Mouse (Mus musculus) heart, embryonic 16.5 days (tissue): ENCODE measurements around the gene Cd300lg. TPM values are rescaled to one million over a fixed set of nuclear protein-coding genes. Genes with fewer than 3 reads are reported as not detected.
A peak's percentile ranks its signal among the peaks of the same experiment; 100 is the strongest.

ENCODE experiments used
- ATAC-seq: fragments of 200-750 bp; cut with Nextera tagmentation; replicated peaks from 2 replicates; pipeline ENCODE4 v1.8.0; 2017; ENCODE audit warnings: moderate number of reproducible peaks; ENCODE audit not compliant: insufficient read depth, low FRiP score; ENCODE audit errors: extremely low read depth
- H3K27ac ChIP-seq: fragments of 300-500 bp; sonication (generic); 2 replicates; pipeline ENCODE4 v1.5.1; 2014; ENCODE audit warnings: mild to moderate bottlenecking, low read length, control low read depth, moderate library complexity
- H3K27me3 ChIP-seq: fragments of 300-500 bp; sonication (generic); 2 replicates; pipeline ENCODE4 v1.6.1; 2014; ENCODE audit warnings: low read length, mixed read lengths; ENCODE audit not compliant: control insufficient read depth, insufficient read depth
- H3K36me3 ChIP-seq: fragments of 300-500 bp; sonication (generic); 2 replicates; pipeline ENCODE4 v1.6.1; 2014; ENCODE audit not compliant: control insufficient read depth, insufficient read depth
- H3K4me1 ChIP-seq: fragments of 300-500 bp; sonication (generic); 2 replicates; pipeline ENCODE4 v1.6.1; 2014; ENCODE audit warnings: low read length, mixed read lengths; ENCODE audit not compliant: control insufficient read depth, insufficient read depth
- H3K4me2 ChIP-seq: fragments of 300-500 bp; sonication (generic); 2 replicates; pipeline ENCODE4 v1.6.1; 2014; ENCODE audit warnings: low read depth, mild to moderate bottlenecking, control low read depth, low read length
- H3K4me3 ChIP-seq: fragments of 300-500 bp; sonication (generic); 2 replicates; pipeline ENCODE4 v1.5.1; 2014; ENCODE audit warnings: mild to moderate bottlenecking, control low read depth, low read length
- H3K9ac ChIP-seq: fragments of 300-500 bp; sonication (generic); 2 replicates; pipeline ENCODE4 v1.6.1; 2014; ENCODE audit warnings: low read length, control low read depth
- H3K9me3 ChIP-seq: fragments of 300-500 bp; sonication (generic); replicated peaks from 2 replicates; pipeline ENCODE4 v1.6.1; 2016; ENCODE audit warnings: low read length; ENCODE audit not compliant: control insufficient read depth
- WGBS: fragments of 180-500 bp; shearing (Covaris S2); extraction: QIAGEN DNeasy Blood & Tissue Kit; methylation state at CpG from one replicate; pipeline ENCODE4 v1.1.7; 2014; 5-methylcytosine and 5-hydroxymethylcytosine counted together
- polyA plus RNA-seq: library from polyadenylated mRNA; unstranded; fragments of >200 nt; fragmentation: Nextera tagmentation; extraction: Ambion mirVana; gene quantifications from 2 replicates; pipeline ENCODE4 v1.2.1, GENCODE M21; 2015

Cd300lg gene
- polyA plus RNA-seq, 1 experiment from 2014 or later, result 11.6 TPM

DNA sequence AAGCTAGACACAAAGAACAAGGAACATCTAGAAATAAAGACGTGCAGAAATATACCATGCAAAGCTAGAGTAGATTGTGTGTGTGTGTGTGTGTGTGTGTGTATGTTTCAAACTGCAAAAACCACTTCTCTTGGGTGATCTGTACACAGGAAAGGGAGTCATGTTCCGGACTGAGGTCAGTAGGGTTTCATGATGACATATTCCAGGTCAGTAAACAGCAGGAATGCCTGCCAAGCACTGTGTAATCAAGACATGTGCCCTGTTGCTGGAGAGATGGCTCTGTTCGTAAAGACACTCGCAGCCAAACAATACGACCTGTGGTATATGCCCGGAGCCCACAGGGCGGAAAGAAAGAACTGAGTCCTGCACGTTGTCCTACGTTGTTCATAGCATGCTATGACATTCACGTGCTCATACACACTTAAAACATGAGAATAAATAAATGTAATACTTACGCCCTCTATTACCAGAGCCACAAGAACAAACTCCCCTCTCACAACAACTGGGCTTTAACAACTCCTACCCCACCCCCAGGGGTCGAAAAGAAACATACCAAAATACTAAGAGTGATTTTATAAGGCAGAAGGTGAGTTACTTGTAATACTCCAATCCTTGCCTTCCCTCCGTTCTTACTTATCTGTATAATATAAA is 1.7 kb upstream of the Cd300lg start:
- no peak for ATAC-seq
- Histone ChIP-seq H3K4me3 (no peak overlapping the region), H3K27ac (peak overlapping the region; percentile 18; the same call in 1 of the 2 replicates), H3K4me1 (no peaks in the 10 kb centered on the region), H3K9me3 (no peaks in the 10 kb centered on the region), H3K4me2 (peak overlapping the region; percentile 2; the same call in 1 of the 2 replicates), H3K36me3 (no peaks in the 10 kb centered on the region), H3K27me3 (no peaks in the 10 kb centered on the region), H3K9ac (no peak overlapping the region)
- WGBS, result 63% methylated on average over 13 of the region's 13 CpGs

DNA sequence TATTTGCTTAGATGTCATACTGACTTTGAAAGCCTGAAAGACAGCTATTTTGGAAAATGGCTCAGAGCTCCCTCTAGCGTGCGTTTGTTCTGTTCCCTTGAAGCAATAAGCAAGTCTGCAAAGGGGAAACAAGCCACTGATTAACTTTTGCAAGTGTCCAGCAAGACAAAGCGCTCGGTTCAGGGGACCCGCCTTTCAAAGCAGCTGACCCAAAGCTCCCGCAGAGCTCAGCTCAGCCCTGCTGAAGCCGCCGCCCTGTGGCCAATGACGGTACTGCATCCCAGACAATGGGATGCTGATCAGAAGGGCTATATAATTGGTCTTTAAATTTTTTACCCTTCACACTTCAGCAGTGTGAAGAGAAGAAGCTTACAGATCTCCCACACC is 1.2 kb upstream of the Cd300lg start:
- ATAC-seq, result peak; percentile 91
- peak overlapping the region; percentile 18; the same call in 1 of the 2 replicates for H3K27ac ChIP-seq
- H3K4me2 ChIP-seq, result peak overlapping the region; percentile 2; the same call in 1 of the 2 replicates
- H3K27me3 ChIP-seq, result no peaks in the 10 kb centered on the region
- WGBS, result 2% methylated on average over 9 of the region's 9 CpGs
- H3K9me3 ChIP-seq, result no peaks in the 10 kb centered on the region; the same call in 1 of the 2 replicates
- H3K9ac ChIP-seq, result no peak overlapping the region
- H3K4me1 ChIP-seq, result no peaks in the 10 kb centered on the region
- no peak overlapping the region for H3K4me3 ChIP-seq
- H3K36me3 ChIP-seq, result no peaks in the 10 kb centered on the region

GRCm38 (mm10) chr11:102040646-102041045 is 663 bp upstream of the Cd300lg start:
- H3K4me2 ChIP-seq, result no peak overlapping the region
- no peak overlapping the region for H3K27ac ChIP-seq
- peaks cover 5% of the 10 kb centered on the region; the same call in 1 of the 2 replicates for H3K9me3 ChIP-seq
- no peak for ATAC-seq
- WGBS, result 60% methylated on average over 4 of the region's 4 CpGs
- H3K27me3 ChIP-seq, result no peaks in the 10 kb centered on the region
- H3K4me1 ChIP-seq, result no peaks in the 10 kb centered on the region
- no peak overlapping the region for H3K4me3 ChIP-seq
- no peak overlapping the region for H3K9ac ChIP-seq
- peaks cover 2% of the 10 kb centered on the region; the same call in 1 of the 2 replicates for H3K36me3 ChIP-seq

DNA sequence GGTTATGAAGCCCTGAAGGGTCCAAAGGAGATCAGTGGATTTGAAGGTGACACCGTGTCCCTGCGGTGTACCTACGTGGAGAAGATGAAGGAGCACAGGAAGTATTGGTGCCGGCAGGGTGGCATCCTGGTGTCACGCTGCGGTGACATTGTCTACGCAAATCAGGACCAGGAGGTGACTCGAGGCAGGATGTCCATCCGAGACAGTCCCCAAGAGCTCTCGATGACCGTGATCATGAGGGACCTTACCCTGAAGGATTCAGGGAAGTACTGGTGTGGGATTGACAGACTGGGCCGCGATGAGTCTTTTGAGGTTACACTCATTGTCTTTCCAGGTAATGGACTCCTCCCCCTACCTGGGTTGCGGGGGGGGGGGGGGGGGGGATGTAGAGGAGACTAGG is 1.7 kb downstream of the Cd300lg start:
- Histone ChIP-seq H3K36me3 (peaks cover 3% of the 10 kb centered on the region; the same call in 1 of the 2 replicates), H3K4me3 (no peak overlapping the region), H3K27ac (no peak overlapping the region), H3K4me1 (no peaks in the 10 kb centered on the region), H3K9ac (no peak overlapping the region), H3K4me2 (peak overlapping the region; percentile 11; the same call in 1 of the 2 replicates), H3K27me3 (no peaks in the 10 kb centered on the region), H3K9me3 (peaks cover 7% of the 10 kb centered on the region; the same call in 1 of the 2 replicates)
- no peak for ATAC-seq
- WGBS, result 83% methylated on average over 13 of the region's 14 CpGs

DNA sequence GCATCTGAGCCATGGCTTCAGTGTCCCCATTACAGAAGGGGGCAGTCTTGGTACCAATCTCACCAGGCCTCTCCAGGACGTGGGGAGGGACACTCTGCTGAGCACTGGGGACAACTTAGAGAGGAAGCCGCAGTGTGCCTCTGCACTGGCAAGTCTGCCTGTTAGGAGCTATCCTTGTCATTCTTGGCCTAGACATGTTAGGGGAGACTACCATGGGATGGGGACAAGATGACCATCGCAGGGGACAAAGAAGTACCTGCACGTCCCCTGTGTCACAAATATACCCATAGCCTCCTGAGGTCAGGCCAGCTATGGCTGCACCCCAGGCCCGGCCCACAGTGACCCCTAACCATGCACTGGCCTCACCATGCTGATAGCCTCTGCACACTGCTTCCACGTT is 2.1 kb downstream of the Cd300lg start:
- ATAC-seq, result no peak
- 84% methylated on average over 6 of the region's 6 CpGs for WGBS
- H3K4me2 ChIP-seq, result peak overlapping the region; percentile 11; the same call in 1 of the 2 replicates
- no peaks in the 10 kb centered on the region for H3K4me1 ChIP-seq
- no peaks in the 10 kb centered on the region for H3K27me3 ChIP-seq
- H3K4me3 ChIP-seq, result no peak overlapping the region
- peaks cover 7% of the 10 kb centered on the region; the same call in 1 of the 2 replicates for H3K9me3 ChIP-seq
- H3K27ac ChIP-seq, result no peak overlapping the region
- H3K9ac ChIP-seq, result no peak overlapping the region
- H3K36me3 ChIP-seq, result peaks cover 3% of the 10 kb centered on the region; the same call in 1 of the 2 replicates

GRCm38 (mm10) chr11:102044691-102045212 is 3.4 kb downstream of the Cd300lg start:
- no peak overlapping the region for H3K4me2 ChIP-seq
- H3K9me3 ChIP-seq, result peaks cover 7% of the 10 kb centered on the region; the same call in 1 of the 2 replicates
- 80% methylated on average over 7 of the region's 7 CpGs for WGBS
- H3K4me1 ChIP-seq, result no peaks in the 10 kb centered on the region
- ATAC-seq, result no peak
- H3K27me3 ChIP-seq, result no peaks in the 10 kb centered on the region
- H3K36me3 ChIP-seq, result peaks cover 3% of the 10 kb centered on the region; the same call in 1 of the 2 replicates
- H3K4me3 ChIP-seq, result no peak overlapping the region
- H3K9ac ChIP-seq, result no peak overlapping the region
- no peak overlapping the region for H3K27ac ChIP-seq

- Histone ChIP-seq H3K4me1 (no peaks in the 10 kb centered on the region), H3K27me3 (no peaks in the 10 kb centered on the region), H3K36me3 (peaks cover 3% of the 10 kb centered on the region; the same call in 1 of the 2 replicates), H3K9me3 (peaks cover 7% of the 10 kb centered on the region; the same call in 1 of the 2 replicates), H3K9ac (no peak overlapping the region), H3K4me2 (no peak overlapping the region), H3K4me3 (no peak overlapping the region), H3K27ac (no peak overlapping the region)
- no peak for ATAC-seq
- 76% methylated on average over 9 of the region's 9 CpGs for whole genome bisulfite sequencing
Observed at GRCm38 (mm10) chr11:102046607-102047006, 5.3 kb downstream of the Cd300lg start.

GRCm38 (mm10) chr11:102049875-102050482 is 8.7 kb downstream of the Cd300lg start:
- no peak for ATAC-seq
- H3K4me3 ChIP-seq, result no peak overlapping the region
- H3K36me3 ChIP-seq, result peaks cover 3% of the 10 kb centered on the region; the same call in 1 of the 2 replicates
- no peak overlapping the region for H3K9ac ChIP-seq
- no peak overlapping the region for H3K4me2 ChIP-seq
- peak overlapping the region; percentile 65 for H3K27ac ChIP-seq
- H3K27me3 ChIP-seq, result peaks cover 2% of the 10 kb centered on the region; the same call in 1 of the 2 replicates
- 54% methylated on average over 14 of the region's 14 CpGs for WGBS
- peaks cover 2% of the 10 kb centered on the region; the same call in 1 of the 2 replicates for H3K4me1 ChIP-seq
- H3K9me3 ChIP-seq, result peaks cover 7% of the 10 kb centered on the region; the same call in 1 of the 2 replicates
